Mouse (Mus musculus) heart, adult 9 months (tissue): ENCODE measurements around the gene Rif1.
A peak's percentile ranks its signal among the peaks of the same experiment; 100 is the strongest.

ENCODE experiments used
- DNase-seq, 2 experiments: peaks; one replicate each; pipeline ENCODE4 v3.0.0; 2022; ENCODE audit warnings: low spot score in 2 of 2

Rif1 gene

DNA sequence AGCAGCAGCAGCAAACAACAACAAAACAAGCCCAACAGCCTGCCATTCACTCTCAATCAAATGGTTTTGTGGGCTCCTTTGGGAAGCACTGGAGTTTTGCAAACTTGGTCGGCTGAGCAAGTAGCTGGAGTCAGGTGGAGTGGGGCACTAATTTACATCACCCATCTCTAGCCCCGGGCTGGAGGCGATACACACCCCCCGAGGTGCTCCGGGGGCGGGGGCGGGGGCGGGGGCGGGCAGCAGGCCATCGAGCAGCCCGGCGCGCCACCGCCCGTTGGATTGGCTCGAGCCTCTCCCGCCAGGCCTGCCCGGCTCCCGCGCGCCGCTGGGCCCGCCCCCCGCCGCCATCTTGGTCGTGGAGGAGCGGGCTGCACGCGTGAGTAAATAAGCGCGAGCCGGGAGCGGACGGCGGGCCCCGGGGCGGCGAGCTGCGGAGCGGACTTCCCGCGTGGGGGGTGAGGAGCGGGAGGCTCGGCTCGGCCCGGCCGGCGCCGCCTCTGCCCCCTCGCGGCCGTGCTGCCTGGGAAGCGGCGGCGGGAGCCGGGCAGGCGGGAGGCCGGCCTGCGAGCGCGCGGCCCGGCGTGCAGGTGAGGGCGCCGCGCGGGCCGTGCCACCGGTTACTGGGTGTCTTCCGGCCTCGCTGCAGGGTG, at the start of gene Rif1:
TSS of gene Rif1 (plus strand) at position 342 of the 650 bp plus-strand sequence.
- peak; percentile 76 to 81 for DNase-seq

DNA sequence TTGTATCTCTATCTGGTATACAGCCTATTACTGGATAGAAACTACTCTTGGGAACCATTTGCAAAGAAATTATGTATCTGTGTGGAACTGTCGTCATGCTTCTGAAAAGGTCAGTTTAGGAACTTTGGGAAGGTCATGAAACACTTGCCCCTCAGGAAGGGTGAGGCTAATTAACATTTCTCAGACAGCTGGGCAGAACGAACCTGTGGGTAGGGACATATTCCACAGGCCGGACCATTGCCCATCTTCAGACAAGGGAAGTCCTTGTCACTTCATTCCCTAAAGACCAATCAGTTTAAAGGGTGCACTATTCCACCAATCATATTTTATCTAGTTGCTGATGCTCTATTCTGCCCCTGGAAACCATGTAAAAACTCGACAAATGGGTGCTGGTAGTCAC, 45.6 kb upstream of the Rif1 start:
- no peak for DNase-seq

DNA sequence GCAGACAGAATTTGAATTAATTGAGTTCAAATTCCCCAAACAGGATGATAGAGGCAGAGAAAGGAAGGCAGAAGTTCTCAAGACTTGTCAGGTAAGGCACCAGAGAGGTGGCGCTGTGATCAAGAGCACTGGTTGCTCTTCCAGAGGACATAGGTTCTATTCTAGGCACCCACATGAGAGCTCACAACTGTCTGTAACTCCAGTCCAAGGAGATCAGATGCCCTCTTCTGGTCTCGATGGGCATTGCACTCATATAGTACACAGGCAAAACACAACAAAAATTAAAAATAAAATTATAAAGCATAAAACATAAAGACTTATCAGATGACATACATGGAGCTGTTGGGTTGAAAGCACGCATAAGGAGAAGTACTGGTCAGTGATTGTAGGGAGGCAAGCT, 43.2 kb upstream of the Rif1 start:
- DNase-seq = no peak

DNA sequence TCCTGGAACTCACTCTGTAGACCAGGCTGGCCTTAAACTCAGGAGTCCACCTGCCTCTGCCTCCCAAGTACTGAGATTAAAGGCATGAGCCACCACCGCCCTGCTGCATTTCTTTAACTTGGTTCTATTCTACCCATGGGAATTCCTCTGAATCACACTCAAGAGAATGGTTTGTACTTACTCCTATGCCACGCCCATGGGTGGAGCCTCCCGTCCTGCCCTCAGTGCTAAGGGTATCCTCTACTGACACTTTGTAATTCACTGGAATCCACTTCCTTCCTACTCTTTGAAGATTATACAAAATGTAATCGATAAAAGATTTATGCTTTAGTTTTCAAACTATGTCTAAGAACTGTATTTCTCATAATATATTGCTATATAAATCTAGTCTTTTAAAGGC, 41.1 kb upstream of the Rif1 start:
- DNase-seq = no peak

DNA sequence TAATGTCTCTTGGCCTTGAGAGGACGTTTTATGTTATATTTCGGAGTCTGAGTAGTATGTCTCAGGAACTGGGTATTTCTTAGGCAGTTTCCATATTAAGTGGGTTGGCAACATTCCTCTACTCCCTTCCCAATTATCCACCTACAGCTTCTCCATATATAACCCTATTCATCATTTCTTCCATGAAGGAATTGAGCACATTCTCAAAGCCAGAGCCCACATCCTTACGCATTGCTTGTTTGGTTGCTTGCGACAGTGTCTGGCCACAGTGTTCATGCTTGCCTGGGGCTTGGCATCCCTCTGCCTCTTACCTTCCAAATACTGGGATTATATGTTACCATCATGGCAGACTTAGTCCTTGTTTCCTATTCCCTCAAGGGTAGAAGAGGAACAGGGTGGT, 38.0 kb upstream of the Rif1 start:
- no peak for DNase-seq

DNA sequence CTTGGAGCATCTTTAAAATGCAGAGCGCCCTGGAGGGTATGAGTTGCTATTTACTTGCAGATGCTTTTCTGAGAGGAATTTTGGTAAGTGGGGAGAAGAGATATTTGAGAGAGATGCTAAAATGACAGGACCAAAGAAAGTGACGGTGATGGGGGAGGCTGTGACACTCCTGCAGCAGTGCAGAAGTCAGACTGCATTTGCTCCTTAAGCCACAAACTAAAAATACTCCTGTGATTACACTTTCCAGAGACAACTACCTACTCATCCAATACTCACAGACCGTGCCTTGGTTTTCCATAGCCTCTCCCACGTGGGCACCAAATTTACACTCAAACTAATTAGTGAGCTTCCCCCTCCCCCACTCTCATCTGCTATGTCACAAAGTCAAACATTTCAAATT, 37.5 kb upstream of the Rif1 start:
- no peak for DNase-seq

DNA sequence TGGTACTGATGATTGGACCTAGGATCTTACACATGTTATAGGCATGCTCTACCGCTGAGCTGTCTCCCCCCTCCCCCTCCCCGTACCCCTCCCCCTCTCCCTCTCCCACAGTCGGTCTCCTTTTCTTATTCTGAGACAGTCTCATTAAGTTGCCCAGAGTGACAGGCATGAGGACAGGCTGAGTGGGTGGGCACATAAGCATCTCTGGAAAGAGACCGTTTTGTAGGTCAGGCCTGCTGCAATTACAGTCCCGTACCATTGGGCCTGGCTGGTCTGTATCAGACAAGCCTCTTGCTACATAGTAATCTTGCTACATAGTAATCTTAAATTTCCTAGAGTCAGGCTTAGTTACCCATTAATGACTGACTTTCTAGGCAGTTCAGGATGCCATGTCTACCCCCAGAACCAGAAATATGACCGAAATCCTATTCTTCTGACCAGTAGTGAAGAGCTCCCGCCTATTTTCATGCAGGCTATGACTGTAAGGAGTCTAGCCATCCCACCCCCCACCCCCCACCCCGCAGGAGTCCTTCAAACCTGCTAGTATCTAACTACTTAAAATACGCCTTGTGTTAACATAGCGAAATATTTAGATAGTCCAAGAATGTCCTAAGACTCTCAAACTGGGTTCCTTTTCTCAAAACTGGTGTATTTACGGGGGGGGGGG, 35.6 kb upstream of the Rif1 start:
- DNase-seq = no peak

DNA sequence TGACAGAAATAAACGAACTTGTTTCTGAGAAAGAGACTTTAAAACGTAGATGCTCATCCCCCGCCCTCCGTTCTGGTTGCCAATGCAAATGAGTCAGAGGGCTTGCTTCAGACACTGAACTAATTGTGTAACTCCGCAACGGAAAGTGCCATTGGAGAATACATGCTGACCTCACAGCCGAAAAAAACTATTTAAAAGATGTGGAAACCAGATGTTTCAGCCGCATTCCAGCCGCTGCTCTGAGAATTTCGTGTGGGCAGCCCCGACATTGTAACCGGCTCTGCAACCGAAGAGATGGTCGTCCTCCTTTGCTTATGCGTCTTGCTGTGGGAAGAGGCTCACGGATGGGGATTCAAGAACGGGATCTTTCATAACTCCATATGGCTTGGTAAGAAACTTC, 34.8 kb upstream of the Rif1 start, which contains the start of gene Tnfaip6:
TSS of gene Tnfaip6 (plus strand) at position 128 of the 400 bp plus-strand sequence.
- DNase-seq = peak; percentile 76 to 83

DNA sequence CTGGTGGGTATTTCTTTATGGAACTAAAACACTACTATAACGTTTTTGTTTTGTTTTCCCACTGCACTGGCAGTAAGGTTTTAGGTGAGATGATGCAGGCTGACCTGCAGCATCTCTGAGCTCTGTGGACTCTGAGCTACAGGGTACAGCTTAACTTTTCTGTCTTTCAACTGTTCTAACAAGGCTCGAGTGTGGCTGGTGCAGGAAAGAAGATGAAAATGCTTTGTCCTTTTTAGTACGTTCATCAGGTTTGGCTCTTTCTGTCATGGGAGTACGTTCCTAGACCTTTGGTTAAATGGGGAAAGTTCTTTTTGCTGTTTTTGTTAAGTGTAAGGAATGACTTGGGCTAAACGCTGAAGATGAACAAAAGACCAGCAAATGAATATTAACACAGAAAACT, 34.1 kb upstream of the Rif1 start:
- no peak for DNase-seq

DNA sequence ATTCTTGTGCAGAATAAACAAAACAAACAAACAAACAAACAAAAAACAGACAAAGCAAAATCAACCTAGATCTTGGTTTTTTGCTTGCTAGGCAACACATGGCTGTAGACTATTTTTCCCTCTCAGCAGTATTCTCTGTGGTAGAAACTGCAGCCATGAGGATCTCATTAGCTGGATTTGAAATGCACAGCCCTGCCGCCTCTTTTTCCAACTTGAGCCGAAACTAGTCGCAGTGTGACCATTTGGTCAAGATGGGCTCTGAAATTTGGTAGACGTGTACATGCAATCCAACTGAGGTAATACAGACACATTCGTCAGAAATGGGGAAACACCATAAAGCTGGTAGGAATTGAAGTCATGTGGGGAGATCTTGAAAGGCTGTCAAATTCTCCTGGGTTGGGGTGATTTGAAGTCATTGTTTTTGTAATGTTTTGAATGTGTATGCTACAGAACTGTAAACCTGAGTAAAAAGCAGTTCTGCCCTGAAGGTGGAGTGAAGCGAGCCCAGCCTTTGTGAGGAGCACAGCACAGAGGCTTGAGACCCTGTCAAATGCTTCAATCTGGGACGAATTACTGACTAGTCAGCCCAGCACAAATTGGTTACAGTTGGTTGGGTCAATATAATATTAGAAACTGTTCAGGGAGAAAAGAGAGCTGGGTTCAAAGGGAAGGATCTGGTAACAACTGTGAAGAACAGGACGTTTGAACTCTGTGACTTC, 33.4 kb upstream of the Rif1 start:
- DNase-seq = no peak

DNA sequence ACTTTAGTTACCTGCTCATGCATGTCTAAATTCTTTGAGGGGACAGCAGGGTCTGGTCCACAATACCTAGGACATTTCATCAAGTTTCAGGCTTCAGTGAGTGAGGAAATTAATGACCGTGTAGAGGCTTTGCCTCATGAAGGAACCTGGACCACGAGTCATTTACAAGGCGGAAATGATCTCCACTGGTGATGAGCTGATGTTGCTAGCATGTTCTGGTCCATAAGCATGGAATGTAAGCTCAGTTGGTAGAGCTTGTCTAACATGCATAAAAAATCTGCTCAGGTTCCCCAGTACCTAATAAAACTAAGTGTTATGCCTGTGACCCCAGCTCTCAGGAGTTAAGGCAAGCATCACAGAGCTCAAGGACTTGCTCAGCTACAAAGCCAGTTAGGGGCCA, 30.5 kb upstream of the Rif1 start:
- DNase-seq = no peak

DNA sequence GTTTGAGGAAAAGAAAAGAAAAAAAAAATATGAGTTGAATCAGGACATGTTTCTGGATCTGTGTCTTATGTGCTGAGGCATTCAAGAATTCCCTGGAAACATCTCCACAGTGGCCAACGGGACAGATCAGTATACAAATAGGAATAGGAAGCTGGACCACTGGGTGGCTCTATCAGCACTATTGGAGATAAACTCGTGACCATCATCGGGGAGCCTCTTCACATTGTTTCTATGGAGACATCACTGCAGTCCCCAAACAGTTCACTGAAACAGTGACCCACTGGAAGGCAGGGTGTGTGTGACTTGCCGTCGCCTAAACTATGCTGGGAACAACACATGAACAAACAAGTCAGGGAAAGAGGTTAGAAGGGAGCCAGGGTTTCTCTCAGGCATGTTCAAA, 29.9 kb upstream of the Rif1 start:
- DNase-seq = no peak

DNA sequence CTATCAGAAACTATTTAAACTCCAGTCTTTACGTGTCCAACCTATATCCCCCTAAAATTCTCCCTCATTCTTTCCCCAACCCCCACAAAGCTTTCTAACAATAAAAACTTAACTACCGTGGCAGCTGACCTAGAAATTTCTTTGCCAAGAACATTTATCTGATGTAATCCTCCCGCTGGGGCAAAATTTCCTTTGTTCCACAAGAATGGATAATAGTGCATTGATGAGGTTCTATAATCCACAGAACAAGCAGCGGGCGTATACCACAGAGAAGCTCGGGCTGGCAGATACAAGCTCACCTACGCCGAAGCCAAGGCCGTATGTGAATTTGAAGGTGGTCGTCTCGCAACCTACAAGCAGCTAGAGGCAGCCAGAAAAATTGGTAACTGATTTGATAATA, 29.1 kb upstream of the Rif1 start:
- no peak for DNase-seq

DNA sequence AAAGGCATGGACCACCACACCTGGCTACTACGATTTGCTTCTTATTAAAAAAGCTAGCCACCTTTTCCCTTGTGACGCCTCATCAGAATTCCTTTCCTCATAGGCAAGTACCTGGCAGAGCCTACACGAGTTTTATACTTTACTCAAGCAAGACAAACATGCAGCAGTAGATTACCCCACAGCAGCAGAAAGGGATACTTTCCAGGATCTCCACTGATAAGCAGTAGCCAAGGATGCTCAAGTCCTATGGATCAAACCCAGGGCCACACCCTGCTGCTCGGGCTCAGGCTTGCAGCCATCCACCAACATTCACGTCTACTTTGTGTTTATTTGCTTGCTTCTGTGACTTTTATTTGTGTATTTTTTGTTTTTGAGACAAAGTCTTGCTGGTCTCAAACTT, 26.6 kb upstream of the Rif1 start:
- DNase-seq = no peak

DNA sequence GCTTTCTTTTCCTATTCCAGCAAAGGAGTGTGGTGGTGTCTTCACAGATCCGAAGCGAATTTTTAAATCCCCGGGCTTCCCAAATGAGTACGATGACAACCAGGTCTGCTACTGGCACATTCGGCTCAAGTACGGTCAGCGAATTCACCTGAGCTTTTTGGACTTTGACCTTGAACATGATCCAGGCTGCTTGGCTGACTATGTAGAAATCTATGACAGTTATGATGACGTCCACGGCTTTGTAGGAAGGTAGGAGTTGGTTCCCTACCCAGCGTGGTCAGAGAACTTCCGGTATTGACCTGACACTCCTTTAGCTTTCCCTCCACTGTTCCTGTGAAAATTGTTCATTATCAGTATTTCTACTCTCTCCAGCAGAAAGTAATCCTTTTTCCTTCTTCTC, 21.8 kb upstream of the Rif1 start:
- no peak for DNase-seq

DNA sequence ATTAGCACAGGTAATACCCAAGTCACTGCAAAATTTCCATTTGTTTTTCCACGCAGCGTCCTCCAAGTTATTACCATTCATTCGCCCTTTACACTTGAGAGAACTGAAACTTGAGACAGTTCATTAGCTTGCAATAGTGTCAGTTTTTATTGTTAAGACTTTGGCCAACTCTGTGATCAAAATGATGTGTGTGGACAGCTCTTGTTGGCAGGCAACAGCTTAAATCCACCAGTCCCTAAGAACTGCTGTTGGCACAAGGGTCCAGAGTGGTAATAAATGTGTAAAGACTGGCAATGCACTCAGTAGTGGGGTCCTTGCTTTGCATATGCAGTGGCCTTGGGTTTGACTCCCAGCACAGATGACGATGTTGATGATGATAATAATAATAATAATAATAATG, 20.3 kb upstream of the Rif1 start:
- no peak for DNase-seq

DNA sequence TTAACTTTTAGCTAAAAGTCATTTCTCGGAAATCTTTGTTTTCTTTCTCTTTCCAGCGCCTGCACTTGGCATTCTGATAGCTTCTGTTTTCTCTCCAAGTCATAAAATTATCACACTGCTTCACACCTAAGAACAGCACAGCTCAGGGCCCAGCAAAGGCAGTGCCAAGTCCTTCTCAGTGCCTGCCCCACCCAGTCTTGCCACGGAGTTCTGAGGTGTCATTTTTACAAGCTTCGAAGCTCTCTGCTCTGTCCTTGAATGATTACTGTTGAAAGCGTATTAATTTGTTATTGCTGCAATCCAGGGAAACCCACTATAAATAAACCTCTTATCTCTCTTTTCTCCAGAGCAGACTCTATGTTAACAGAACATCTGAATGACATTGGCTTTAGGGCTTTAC, 19.1 kb upstream of the Rif1 start:
- DNase-seq = peak in 1 of 2 experiments; percentile 18

DNA sequence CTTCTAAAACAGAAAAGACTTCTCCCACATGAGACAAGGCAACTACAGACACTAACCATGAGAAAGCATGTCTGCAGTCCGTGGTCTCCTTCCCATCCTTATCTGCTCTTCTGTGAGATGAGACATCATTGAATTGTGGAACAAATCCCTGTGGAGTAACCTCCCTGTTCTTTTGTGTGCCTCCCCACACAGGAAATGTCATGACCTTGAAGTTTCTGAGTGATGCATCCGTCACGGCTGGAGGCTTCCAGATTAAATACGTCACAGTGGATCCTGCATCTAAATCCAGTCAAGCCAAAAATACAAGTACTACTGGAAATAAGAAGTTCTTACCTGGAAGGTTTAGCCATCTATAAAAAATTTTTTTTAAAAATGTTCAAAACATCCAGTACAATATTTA, 17.0 kb upstream of the Rif1 start:
- DNase-seq = no peak

DNA sequence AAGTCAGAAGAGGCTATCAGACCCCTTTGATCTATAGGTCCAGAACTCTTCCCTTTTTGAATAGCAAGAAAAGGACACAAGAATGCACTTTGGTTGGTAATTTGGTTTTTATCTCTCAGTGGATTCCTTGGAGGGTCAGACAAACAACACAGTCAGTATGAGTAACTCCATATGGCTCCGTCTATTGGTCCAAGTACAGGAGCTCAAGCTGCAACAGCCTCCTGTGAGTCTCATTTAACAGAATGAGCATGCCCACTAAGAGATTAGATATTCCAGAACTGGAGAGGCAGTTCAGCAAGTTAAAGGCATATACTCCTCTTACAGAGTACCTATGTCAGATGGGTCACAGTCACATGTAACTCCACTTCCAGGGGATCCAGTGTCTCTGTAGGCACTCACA, 15.5 kb upstream of the Rif1 start:
- peak; percentile 17 to 20 for DNase-seq

DNA sequence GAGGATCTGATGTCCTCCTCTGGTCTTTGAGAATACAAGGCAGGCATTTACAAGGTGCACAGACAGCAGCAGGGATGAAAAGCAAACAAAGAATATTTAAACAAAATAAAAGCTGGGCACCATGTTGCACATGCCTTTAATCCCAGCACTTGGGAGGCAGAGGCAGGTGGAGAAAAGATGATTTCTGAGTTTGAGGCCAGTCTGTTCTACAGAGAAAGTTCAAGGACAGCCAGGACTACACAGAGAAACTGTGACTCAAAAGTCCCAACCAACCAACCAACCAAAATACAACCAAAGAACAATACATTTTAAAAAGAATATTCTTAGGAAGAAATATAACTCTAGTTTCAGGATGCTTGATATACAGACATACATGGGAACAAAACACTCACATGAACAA, 15.0 kb upstream of the Rif1 start:
- DNase-seq = no peak

DNA sequence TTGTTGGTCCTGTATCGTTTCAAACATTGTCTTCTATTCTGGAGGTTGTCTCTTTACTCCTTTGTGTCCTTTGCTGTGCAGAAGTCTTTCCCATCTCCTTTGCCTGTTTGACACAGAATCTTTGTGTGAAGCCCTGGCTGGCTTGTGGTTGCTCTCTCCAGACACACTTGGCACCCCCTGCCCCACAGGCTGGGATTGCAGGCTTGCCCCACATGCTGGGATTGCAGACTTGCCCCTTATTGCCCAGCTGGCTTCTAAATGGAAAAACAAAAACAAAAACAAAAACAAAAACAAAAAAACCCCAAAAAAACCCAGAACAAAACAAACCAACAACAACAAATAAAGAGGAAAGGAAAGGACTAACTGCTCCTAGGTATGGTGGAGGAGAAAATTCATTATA, 4.0 kb upstream of the Rif1 start:
- DNase-seq = no peak

DNA sequence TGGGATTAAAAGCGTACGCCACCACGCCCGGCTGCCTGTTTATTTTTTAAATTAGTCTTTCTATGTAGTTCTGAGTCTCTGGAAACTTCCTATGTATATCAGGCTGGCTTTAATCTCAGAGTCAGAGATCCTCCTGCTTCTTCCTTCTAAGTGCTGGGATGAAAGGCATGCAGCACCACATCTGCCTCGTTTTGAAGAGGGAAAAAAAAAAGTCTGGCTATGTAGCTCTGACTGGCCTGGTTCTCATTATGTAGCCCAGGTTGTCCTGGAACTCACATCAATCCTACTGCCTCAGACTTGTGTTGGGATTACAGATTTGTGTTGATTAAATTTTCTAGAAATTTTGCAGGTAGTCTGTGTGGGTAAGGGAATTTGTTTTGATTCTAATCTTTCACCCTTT, 1.8 kb upstream of the Rif1 start:
- DNase-seq = no peak
